Mouse (Mus musculus) G1E (cell line): ENCODE results near the gene Lgals7. TPM values are rescaled to one million over a fixed set of nuclear protein-coding genes. Genes with fewer than 3 reads are reported as not detected.
A peak's percentile ranks its signal among the peaks of the same experiment; 100 is the strongest.
"Not testable (repeated sequence)": the region's sequence is repeated elsewhere in the genome, so short reads cannot be mapped to it uniquely, and the experiment has no call there.

Experiments
- ATAC-seq: 2 replicates; pipeline ENCODE4 v1.8.0; 2016; ENCODE audit warnings: mild to moderate bottlenecking; ENCODE audit not compliant: insufficient number of reproducible peaks, poor library complexity, low FRiP score, severe bottlenecking; ENCODE audit errors: extremely low read depth
- DNase-seq: peaks from one replicate; pipeline ENCODE4 v3.0.0; 2012; ENCODE audit warnings: low spot score
- H3K27me3 ChIP-seq: 2 replicates; pipeline ENCODE4 v1.6.1; 2012; ENCODE audit warnings: mild to moderate bottlenecking, low read length, inconsistent platforms; ENCODE audit not compliant: insufficient read depth
- H3K36me3 ChIP-seq: replicated peaks from 2 replicates; pipeline ENCODE3; 2012; ENCODE audit warnings: mild to moderate bottlenecking, inconsistent platforms
- H3K4me1 ChIP-seq: 2 replicates; pipeline ENCODE4 v1.6.1; 2012; ENCODE audit warnings: low read depth, low read length, inconsistent platforms, mixed read lengths; ENCODE audit not compliant: insufficient read depth
- H3K4me3 ChIP-seq: 2 replicates; pipeline ENCODE4 v1.5.1; 2012; ENCODE audit warnings: low read depth, mild to moderate bottlenecking, inconsistent platforms, low read length, moderate library complexity, mixed read lengths
- H3K9me3 ChIP-seq: replicated peaks from 2 replicates; pipeline ENCODE4 v1.6.1; 2012; ENCODE audit warnings: inconsistent platforms
- CTCF ChIP-seq: IDR thresholded peaks from 2 replicates; pipeline ENCODE4 v1.5.1; 2012; ENCODE audit warnings: low read depth, low read length, inconsistent platforms, mixed read lengths
- GATA1 ChIP-seq: IDR thresholded peaks from 2 replicates; pipeline ENCODE4 v1.6.1; 2012; ENCODE audit warnings: borderline replicate concordance, low read length, inconsistent platforms, mixed read lengths
- GATA2 ChIP-seq: IDR thresholded peaks from 2 replicates; pipeline ENCODE4 v1.6.1; 2012; ENCODE audit warnings: low read depth, low read length, inconsistent platforms, borderline replicate concordance
- POLR2AphosphoS5 ChIP-seq: IDR thresholded peaks from 2 replicates; pipeline ENCODE4 v1.6.1; 2012; ENCODE audit warnings: low read depth, low read length, inconsistent platforms; ENCODE audit not compliant: insufficient replicate concordance
- TAL1 ChIP-seq: conservative IDR thresholded peaks from 2 replicates; pipeline ENCODE4 v1.6.1; 2012; ENCODE audit warnings: low read depth, low read length, inconsistent platforms, mixed read lengths
- polyA plus RNA-seq: library from polyadenylated mRNA; stranded (reverse); fragments of >175 nt; gene quantifications from 2 replicates; pipeline ENCODE4 v1.2.3, GENCODE M21; 2012
- total RNA-seq, 2 experiments: library from RNA; stranded (forward) in 1 of 2; stranded (reverse) in 1 of 2; fragments of 200-1000 nt in 1 of 2; fragments of >200 nt in 1 of 2; fragmentation: Nextera tagmentation in 1 of 2; gene quantifications; 2 replicates each; pipeline ENCODE4 v1.2.3; 2014 to 2017

Lgals7 gene
- total and polyA plus RNA-seq, 3 experiments, result 0.27 to 0.49 TPM; not detected in 1

DNA sequence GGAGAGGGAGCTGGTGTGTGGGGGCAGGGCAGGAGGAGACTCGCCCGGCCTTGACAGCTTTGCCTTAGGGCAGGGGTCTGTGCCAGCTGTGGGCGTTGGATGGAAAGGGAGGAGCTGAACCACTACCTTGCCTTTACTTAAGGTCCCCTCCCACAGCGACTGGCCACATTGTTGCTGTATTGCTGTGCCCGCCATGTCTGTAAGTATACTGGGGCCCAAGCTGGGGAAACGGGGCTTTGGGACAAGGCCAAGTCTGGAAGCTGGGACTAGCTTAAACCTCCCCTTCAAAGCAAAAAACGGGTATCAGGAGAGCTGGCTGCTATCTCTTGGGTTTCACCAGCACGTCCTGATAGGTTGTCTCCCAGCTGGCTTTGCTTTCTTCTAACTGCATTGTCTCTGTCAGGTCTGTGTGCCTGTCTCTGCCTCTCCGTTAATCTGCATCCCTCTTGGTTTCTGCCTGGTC lies 666 bp downstream of the Lgals7 start:
- no peak for ATAC-seq
- no peak for DNase-seq
- Histone ChIP-seq H3K27me3 (no peaks in the 10 kb centered on the region; the same call in 1 of the 2 replicates), H3K36me3 (no peaks in the 10 kb centered on the region), H3K4me1 (peaks cover 47% of the 10 kb centered on the region), H3K9me3 (peaks cover 4% of the 10 kb centered on the region), H3K4me3 (no peak overlapping the region)
- TF ChIP-seq POLR2AphosphoS5, result no peak
- no peak for TF ChIP-seq TAL1
- no peak for TF ChIP-seq GATA2
- TF ChIP-seq GATA1, result no peak
- TF ChIP-seq CTCF, result no peak

GRCm38 (mm10) chr7:28865481-28866300 lies 2.0 kb downstream of the Lgals7 start:
- DNase-seq, result peak; percentile 95
- Histone ChIP-seq H3K4me3 (peak overlapping the region; percentile 64; the same call in 1 of the 2 replicates), H3K9me3 (peaks cover 4% of the 10 kb centered on the region), H3K4me1 (peaks cover 47% of the 10 kb centered on the region), H3K36me3 (no peaks in the 10 kb centered on the region), H3K27me3 (no peaks in the 10 kb centered on the region; the same call in 1 of the 2 replicates)
- peak; percentile 89 for ATAC-seq
- no peak for TF ChIP-seq GATA1
- no peak for TF ChIP-seq TAL1
- TF ChIP-seq GATA2, result no peak

- Histone ChIP-seq H3K4me1 (peaks cover 47% of the 10 kb centered on the region), H3K9me3 (no peaks in the 10 kb centered on the region), H3K27me3 (no peaks in the 10 kb centered on the region; the same call in 1 of the 2 replicates), H3K4me3 (peak overlapping the region; percentile 63; the same call in 1 of the 2 replicates), H3K36me3 (no peaks in the 10 kb centered on the region)
- TF ChIP-seq GATA1, result no peak
- TF ChIP-seq POLR2AphosphoS5, result no peak
- TF ChIP-seq GATA2, result no peak
- no peak for TF ChIP-seq CTCF
- no peak for TF ChIP-seq TAL1
- no peak for DNase-seq
- ATAC-seq, result no peak
These were observed 3.3 kb downstream of the Lgals7 start for GRCm38 (mm10) chr7:28866769-28867507.

DNA sequence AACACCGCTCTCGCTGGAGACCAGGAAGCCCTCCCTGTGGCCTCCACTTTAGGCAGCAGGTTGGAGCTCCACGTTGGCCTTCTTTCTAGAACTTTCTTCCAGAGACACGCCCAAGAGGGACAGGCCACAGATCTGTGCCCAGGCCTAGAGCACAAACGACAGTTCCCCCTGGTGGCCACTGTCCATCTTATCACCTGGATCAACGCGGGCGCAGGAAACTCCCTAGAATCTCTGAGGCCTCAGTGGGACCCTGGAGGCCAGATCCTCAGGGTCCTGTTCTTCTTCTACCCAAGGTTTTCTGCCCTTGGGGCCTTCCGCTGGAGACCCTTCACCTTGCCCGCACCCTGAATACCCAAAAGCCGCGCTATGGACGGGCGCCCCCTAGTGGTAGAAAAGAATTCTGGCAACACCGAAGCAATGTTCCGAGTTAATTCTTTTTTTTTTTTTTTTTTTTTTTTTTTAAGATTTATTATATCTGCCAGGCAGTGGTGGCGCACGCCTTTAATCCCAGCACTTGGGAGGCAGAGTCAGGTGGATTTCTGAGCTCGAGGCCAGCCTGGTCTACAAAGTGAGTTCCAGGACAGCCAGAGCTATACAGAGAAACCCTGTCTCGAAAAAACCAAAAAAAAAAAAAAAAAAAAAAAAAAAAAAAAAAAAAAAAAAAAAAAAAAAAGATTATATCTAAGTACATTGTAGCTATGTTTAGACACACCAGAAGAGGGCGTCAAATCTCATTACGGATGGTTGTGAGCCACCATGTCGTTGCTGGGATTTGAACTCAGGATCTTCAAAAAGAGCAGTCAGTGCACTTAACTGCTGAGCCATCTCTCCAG lies 4.1 kb downstream of the Lgals7 start:
- not testable (repeated sequence) for H3K9me3 ChIP-seq, H3K36me3 ChIP-seq, H3K27me3 ChIP-seq
- peaks cover 46% of the 10 kb centered on the region for H3K4me1 ChIP-seq
- DNase-seq (peak; percentile 66), ATAC-seq (peak; percentile 29; the same call in 1 of the 2 replicates)
- TF ChIP-seq CTCF, result peak; percentile 58
- peak overlapping the region; percentile 63; the same call in 1 of the 2 replicates for H3K4me3 ChIP-seq

DNA sequence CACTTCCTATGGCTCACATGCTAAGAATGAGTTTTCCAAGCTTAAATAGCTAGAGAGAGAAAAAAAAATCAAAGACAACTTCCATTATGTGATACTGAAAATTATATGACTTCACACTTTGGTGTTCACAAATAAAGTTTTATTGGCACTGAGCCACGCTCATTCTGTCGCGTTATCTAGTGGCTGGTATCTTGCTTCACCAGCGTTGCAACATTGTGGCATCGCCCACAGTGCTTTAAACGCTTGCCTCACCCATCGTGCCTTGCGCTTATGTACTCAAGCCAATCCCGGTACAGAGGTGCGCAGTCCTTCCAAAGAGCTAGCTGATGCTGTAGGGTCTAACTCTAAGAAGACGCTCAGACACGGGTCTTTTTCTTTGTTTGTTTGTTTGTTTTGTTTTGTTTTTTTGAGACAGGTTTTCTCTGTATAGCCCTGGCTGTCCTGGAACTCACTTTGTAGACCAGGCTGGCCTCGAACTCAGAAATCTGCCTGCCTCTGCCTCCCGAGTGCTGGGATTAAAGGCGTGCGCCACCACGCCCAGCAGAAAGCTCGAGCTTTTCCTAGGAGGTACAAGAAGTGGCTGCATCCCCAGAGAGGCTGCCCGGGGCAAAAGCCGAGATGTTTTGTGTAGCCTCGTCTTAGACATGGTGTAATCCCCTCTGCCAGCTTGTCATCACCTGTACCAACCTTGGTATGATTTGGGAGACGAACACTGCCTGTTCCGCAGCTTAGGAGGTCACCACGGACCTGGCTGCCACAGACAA lies 7.4 kb downstream of the Lgals7 start:
- TF ChIP-seq CTCF, result no peak
- no peak for TF ChIP-seq GATA1
- no peak for TF ChIP-seq TAL1
- TF ChIP-seq GATA2, result no peak
- TF ChIP-seq POLR2AphosphoS5, result no peak
- Histone ChIP-seq H3K4me1 (peaks cover 15% of the 10 kb centered on the region), H3K36me3 (no peaks in the 10 kb centered on the region), H3K27me3 (peaks cover 5% of the 10 kb centered on the region; the same call in 1 of the 2 replicates), H3K9me3 (no peaks in the 10 kb centered on the region), H3K4me3 (no peak overlapping the region)
- DNase-seq, result no peak
- ATAC-seq, result no peak
